Mouse (Mus musculus) embryonic fibroblast, embryonic 13.5 days (primary cell): ENCODE measurements around the gene Shank3.

ENCODE experiments used
- CTCF ChIP-seq: IDR thresholded peaks from 2 replicates; pipeline ENCODE4 v1.5.1; 2011; ENCODE audit warnings: mild to moderate bottlenecking, control low read depth, low read length, moderate library complexity, borderline replicate concordance; ENCODE audit not compliant: insufficient read depth
- POLR2A ChIP-seq: IDR thresholded peaks from 2 replicates; pipeline ENCODE4 v1.6.1; 2011; ENCODE audit warnings: low read depth, mild to moderate bottlenecking, control low read depth, low read length, moderate library complexity

DNA sequence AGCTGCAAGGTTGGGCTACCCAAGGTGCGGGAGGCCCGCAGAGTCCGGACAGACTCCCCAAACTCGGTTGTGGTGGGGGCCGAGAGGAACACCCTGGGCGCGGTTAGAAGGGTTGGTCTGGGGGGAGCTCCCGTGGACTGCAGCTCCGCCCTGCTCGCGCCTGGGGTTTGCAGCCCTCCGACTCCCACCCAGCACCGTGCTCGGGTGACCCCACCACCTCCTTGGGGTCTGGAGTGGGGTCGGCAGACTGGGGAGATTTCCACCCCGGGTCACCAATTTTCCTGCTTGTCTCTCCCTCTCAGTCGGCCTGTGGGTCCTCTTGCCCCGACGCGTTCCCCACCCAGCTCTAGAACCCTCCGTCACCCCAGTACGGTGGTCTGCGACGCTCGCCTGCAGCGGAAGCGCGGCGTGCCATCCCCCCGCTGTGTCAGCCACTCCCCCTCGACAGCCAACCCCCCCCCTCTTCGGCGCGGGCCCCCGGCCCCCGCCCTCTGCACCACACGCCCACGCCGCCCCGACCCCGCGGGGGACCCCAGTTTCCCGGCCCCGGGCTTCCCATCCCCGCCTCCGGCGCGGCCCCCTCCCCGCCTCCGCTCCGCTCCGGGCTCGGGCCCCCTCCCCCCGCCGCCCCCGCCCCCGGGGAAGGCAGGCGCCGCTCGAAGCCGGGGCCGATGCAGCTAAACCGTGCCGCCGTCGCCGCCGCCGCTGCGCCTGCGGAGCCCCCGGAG is at the start of gene Shank3:
- TF ChIP-seq CTCF = no peak
- no peak for TF ChIP-seq POLR2A
